Mouse (Mus musculus) adrenal gland, adult 2 months (tissue): ENCODE measurements around the gene Gm266. TPM values are rescaled to one million over a fixed set of nuclear protein-coding genes. Genes with fewer than 3 reads are reported as not detected.

Experiments
- DNase-seq: peaks from one replicate; pipeline ENCODE4 v3.0.0; 2021
- polyA plus RNA-seq: library from polyadenylated mRNA; depleted of rRNA; stranded (reverse); fragments of >200 nt; gene quantifications from 2 replicates; pipeline ENCODE4 v1.2.3, GENCODE M21; 2012
- total RNA-seq, 2 experiments: library from RNA; stranded (reverse); gene quantifications; 2 replicates each; pipeline ENCODE4 v1.2.3; 2021

Gm266 gene
- total and polyA plus RNA-seq, 3 experiments: 0.10 to 0.23 TPM; not detected in 1

- DNase-seq: no peak
These were observed 17.5 kb upstream of the Gm266 start for GRCm38 (mm10) chr12:111503063-111503567.

- no peak for DNase-seq
These were observed 15.1 kb upstream of the Gm266 start for GRCm38 (mm10) chr12:111500725-111501124.

GRCm38 (mm10) chr12:111499617-111500016, 14.0 kb upstream of the Gm266 start:
- no peak for DNase-seq

GRCm38 (mm10) chr12:111497076-111497475, 11.5 kb upstream of the Gm266 start:
- DNase-seq: no peak

- DNase-seq: peak; percentile 37
These were observed 9.3 kb upstream of the Gm266 start for GRCm38 (mm10) chr12:111494931-111495330.

- DNase-seq: no peak
These were observed 3.7 kb upstream of the Gm266 start for GRCm38 (mm10) chr12:111489261-111489865.

- DNase-seq: no peak
These were observed 832 bp upstream of the Gm266 start for GRCm38 (mm10) chr12:111486455-111486854.

GRCm38 (mm10) chr12:111485046-111485651, 474 bp downstream of the Gm266 start:
- DNase-seq: no peak

- no peak for DNase-seq
These were observed 5.7 kb downstream of the Gm266 start for GRCm38 (mm10) chr12:111479917-111480316.

GRCm38 (mm10) chr12:111478924-111479323, 6.7 kb downstream of the Gm266 start:
- no peak for DNase-seq

- DNase-seq: peak; percentile 66
These were observed 10.6 kb downstream of the Gm266 start for GRCm38 (mm10) chr12:111474893-111475643.

- no peak for DNase-seq
These were observed 11.2 kb downstream of the Gm266 start for GRCm38 (mm10) chr12:111474384-111474783.

- DNase-seq: no peak
These were observed 12.7 kb downstream of the Gm266 start for GRCm38 (mm10) chr12:111472886-111473285.

GRCm38 (mm10) chr12:111471721-111472120, 13.9 kb downstream of the Gm266 start:
- DNase-seq: no peak

GRCm38 (mm10) chr12:111471119-111471518, 14.5 kb downstream of the Gm266 start:
- DNase-seq: no peak

- DNase-seq: peak; percentile 73
These were observed 16.1 kb downstream of the Gm266 start for GRCm38 (mm10) chr12:111469507-111469906.

GRCm38 (mm10) chr12:111468206-111468605, 17.4 kb downstream of the Gm266 start:
- DNase-seq: no peak

GRCm38 (mm10) chr12:111466369-111466768, 19.3 kb downstream of the Gm266 start:
- no peak for DNase-seq

GRCm38 (mm10) chr12:111463570-111463969, 22.1 kb downstream of the Gm266 start:
- no peak for DNase-seq

- DNase-seq: no peak
These were observed 27.9 kb downstream of the Gm266 start for GRCm38 (mm10) chr12:111457742-111458141.

- no peak for DNase-seq
These were observed 29.8 kb downstream of the Gm266 start for GRCm38 (mm10) chr12:111455860-111456259.

- no peak for DNase-seq
These were observed 30.2 kb downstream of the Gm266 start for GRCm38 (mm10) chr12:111455311-111455846.
